Mouse (Mus musculus) layer of hippocampus, adult 6 months (tissue): ENCODE measurements around the gene Olfr971. TPM values are rescaled to one million over a fixed set of nuclear protein-coding genes. Genes with fewer than 3 reads are reported as not detected.

Experiments
- long read RNA-seq, 2 experiments: library from polyadenylated mRNA; unstranded; transcript quantifications; one replicate each; pipeline ENCODE4 v2.0.0; 2019 to 2020
- polyA plus RNA-seq: library from polyadenylated mRNA; unstranded; fragments of <200 nt; fragmentation: Nextera tagmentation; gene quantifications from 2 replicates; pipeline ENCODE4 v1.2.3, GENCODE M21; 2021

The Olfr971 gene
- polyA plus RNA-seq, result not detected in 2 replicates
- long read RNA-seq, experiment 1, result 0 reads
- long read RNA-seq, experiment 2, result 0 reads

GRCm38 (mm10) chr9:39836576-39836975 is at the start of gene Olfr971:
Gene Olfr971, plus strand, starts transcription at chr9:39836876.

GRCm38 (mm10) chr9:39790558-39790957 is 46.1 kb upstream of the Olfr971 start, which contains the start of gene Olfr969:
Gene Olfr969, plus strand, starts transcription at chr9:39790945.

GRCm38 (mm10) chr9:39808560-39808959 is 28.1 kb upstream of the Olfr971 start, which contains the start of gene Olfr970:
Gene Olfr970, plus strand, starts transcription at chr9:39808860.

GRCm38 (mm10) chr9:39866122-39866521 is 29.4 kb downstream of the Olfr971 start, which contains the start of gene Olfr972:
Gene Olfr972, plus strand, starts transcription at chr9:39866422.

Other genes starting within 250 kb of the Olfr971 start
- gene AW551984, start 232.5 kb upstream of the Olfr971 start, polyA plus RNA-seq, result 3.4 and 5.2 TPM in 2 replicates
- gene Olfr148, start 226.2 kb upstream of the Olfr971 start, polyA plus RNA-seq, result not detected in 2 replicates
- gene Olfr960, start 215.5 kb upstream of the Olfr971 start, polyA plus RNA-seq, result not detected in 2 replicates
- gene Olfr961, start 191.8 kb upstream of the Olfr971 start, polyA plus RNA-seq, result not detected in 2 replicates
- not detected in 2 replicates for gene Olfr963, start 169.7 kb upstream of the Olfr971 start, polyA plus RNA-seq
- gene Olfr149, start 129.8 kb upstream of the Olfr971 start, polyA plus RNA-seq, result not detected in 2 replicates
- not detected in 2 replicates for gene Olfr965, start 125.5 kb upstream of the Olfr971 start, polyA plus RNA-seq
- gene Olfr150, start 105.9 kb upstream of the Olfr971 start, polyA plus RNA-seq, result not detected in 2 replicates
- not detected in 2 replicates for gene Olfr967, start 90.6 kb upstream of the Olfr971 start, polyA plus RNA-seq
- not detected in 2 replicates for gene Olfr968, start 53.6 kb upstream of the Olfr971 start, polyA plus RNA-seq
- not detected in 2 replicates for gene Olfr969, start 45.9 kb upstream of the Olfr971 start, polyA plus RNA-seq
- gene Olfr970, start 28.0 kb upstream of the Olfr971 start, polyA plus RNA-seq, result not detected in 2 replicates
- not detected in 2 replicates for gene Olfr972, start 29.5 kb downstream of the Olfr971 start, polyA plus RNA-seq
- gene Olfr229, start 70.5 kb downstream of the Olfr971 start, polyA plus RNA-seq, result not detected in 2 replicates
- not detected in 2 replicates for gene Olfr974, start 100.6 kb downstream of the Olfr971 start, polyA plus RNA-seq
- gene Olfr975, start 115.2 kb downstream of the Olfr971 start, polyA plus RNA-seq, result not detected in 2 replicates
- gene Olfr976, start 124.3 kb downstream of the Olfr971 start, polyA plus RNA-seq, result not detected in 2 replicates
- not detected in 2 replicates for gene Olfr978, start 155.2 kb downstream of the Olfr971 start, polyA plus RNA-seq
- gene Olfr979, start 166.6 kb downstream of the Olfr971 start, polyA plus RNA-seq, result not detected in 2 replicates
- not detected in 2 replicates for gene Olfr980, start 172.7 kb downstream of the Olfr971 start, polyA plus RNA-seq
- not detected in 2 replicates for gene Olfr981, start 184.6 kb downstream of the Olfr971 start, polyA plus RNA-seq
- not detected in 2 replicates for gene Olfr982, start 237.0 kb downstream of the Olfr971 start, polyA plus RNA-seq